Mouse (Mus musculus) olfactory bulb, adult 2 months (tissue): ENCODE measurements at regions not wholly inside any gene's neighbourhood (a gene's known extent, or its start where the extent isn't known, plus 50 kb on each side); places are given as distances from the start of the nearest gene placed in this dataset.

Experiments used
- CTCF ChIP-seq: fragments of 200-500 bp; IDR thresholded peaks from 2 replicates; pipeline ENCODE4 v1.5.1; 2012; ENCODE audit warnings: low read depth, mild to moderate bottlenecking, low read length, moderate library complexity; ENCODE audit not compliant: insufficient read depth
- POLR2A ChIP-seq: fragments of 200-500 bp; IDR thresholded peaks from 2 replicates; pipeline ENCODE4 v1.6.1; 2012; ENCODE audit warnings: mild to moderate bottlenecking, low read depth, low read length, moderate library complexity; ENCODE audit not compliant: insufficient read depth

- TF ChIP-seq CTCF, result no peak
- TF ChIP-seq POLR2A, result no peak
Observed at GRCm38 (mm10) chr11:32952271-32952670, 127.9 kb upstream of the Smim23 start.
